Mouse (Mus musculus) myocyte (in vitro differentiated cells): ENCODE data around the gene Gprc5b. TPM values are rescaled to one million over a fixed set of nuclear protein-coding genes. Genes with fewer than 3 reads are reported as not detected.

Source experiments
- H3K27me3 ChIP-seq: one replicate; pipeline ENCODE4 v1.6.1; 2011; ENCODE audit not compliant: control insufficient read depth, insufficient read depth, insufficient read length
- H3K36me3 ChIP-seq: one replicate; pipeline ENCODE4 v1.6.1; 2011; ENCODE audit not compliant: control insufficient read depth, insufficient read depth
- H3K4me2 ChIP-seq: one replicate; pipeline ENCODE4 v1.6.1; 2011; ENCODE audit warnings: low read depth, control low read depth
- H3K4me3 ChIP-seq: one replicate; pipeline ENCODE4 v1.5.1; 2011; ENCODE audit warnings: mild to moderate bottlenecking, control low read depth, moderate library complexity
- H3K79me2 ChIP-seq: one replicate; pipeline ENCODE4 v1.6.1; 2011; ENCODE audit not compliant: control insufficient read depth, insufficient read depth
- H3ac ChIP-seq: one replicate; pipeline ENCODE4 v1.6.1; 2011; ENCODE audit not compliant: control insufficient read depth, insufficient read length
- CEBPB ChIP-seq: IDR thresholded peaks from 2 replicates; pipeline ENCODE4 v1.6.1; 2011; ENCODE audit warnings: mild to moderate bottlenecking, moderate library complexity; ENCODE audit not compliant: poor library complexity, insufficient read depth, severe bottlenecking
- E2F4 ChIP-seq: IDR thresholded peaks from one replicate; pipeline ENCODE4 v1.6.1; 2011; ENCODE audit warnings: mild to moderate bottlenecking, control low read depth, moderate library complexity; ENCODE audit not compliant: insufficient read depth
- MAX ChIP-seq: IDR thresholded peaks from one replicate; pipeline ENCODE4 v1.6.1; 2011; ENCODE audit warnings: low read depth, mild to moderate bottlenecking, control low read depth
- MYOD1 ChIP-seq, 3 experiments: IDR thresholded peaks; one replicate each; pipeline ENCODE4 v1.6.1; 2011; ENCODE audit warnings: control low read depth in 2 of 3, low read depth in 2 of 3, mild to moderate bottlenecking in 2 of 3, moderate library complexity in 1 of 3; ENCODE audit not compliant: insufficient read length in 2 of 3, control insufficient read depth in 1 of 3
- MYOG ChIP-seq, 3 experiments: IDR thresholded peaks; one replicate each; pipeline ENCODE4 v1.6.1; 2011; ENCODE audit warnings: control low read depth in 2 of 3, low read depth in 2 of 3, mild to moderate bottlenecking in 2 of 3; ENCODE audit not compliant: insufficient read length in 2 of 3, control insufficient read depth in 1 of 3, insufficient read depth in 1 of 3
- POLR2A ChIP-seq: IDR thresholded peaks from one replicate; pipeline ENCODE4 v1.6.1; 2011; ENCODE audit warnings: low read depth, mild to moderate bottlenecking, control low read depth, moderate library complexity; ENCODE audit not compliant: insufficient read length
- POLR2AphosphoS2 ChIP-seq: IDR thresholded peaks from one replicate; pipeline ENCODE4 v1.6.1; 2011; ENCODE audit warnings: low read depth, control low read depth; ENCODE audit not compliant: insufficient read length
- REST ChIP-seq: IDR thresholded peaks from one replicate; pipeline ENCODE4 v1.6.1; 2011; ENCODE audit warnings: mild to moderate bottlenecking, control low read depth, moderate library complexity; ENCODE audit not compliant: insufficient read depth, insufficient read length
- SRF ChIP-seq: IDR thresholded peaks from one replicate; pipeline ENCODE4 v1.6.1; 2011; ENCODE audit warnings: low read depth; ENCODE audit not compliant: control insufficient read depth, insufficient read length
- TCF12 ChIP-seq: IDR thresholded peaks from one replicate; pipeline ENCODE4 v1.6.1; 2011; ENCODE audit warnings: mild to moderate bottlenecking, control low read depth; ENCODE audit not compliant: poor library complexity, insufficient read depth, severe bottlenecking
- TCF3 ChIP-seq: IDR thresholded peaks from one replicate; pipeline ENCODE4 v1.6.1; 2011; ENCODE audit warnings: low read depth, control low read depth; ENCODE audit not compliant: insufficient read length
- USF1 ChIP-seq: IDR thresholded peaks from one replicate; pipeline ENCODE4 v1.6.1; 2011; ENCODE audit warnings: low read depth, mild to moderate bottlenecking, control low read depth, moderate library complexity
- polyA plus RNA-seq: library from polyadenylated mRNA; unstranded; fragments of >200 nt; fragmentation: generic; extraction: Trizol; gene quantifications from one replicate; pipeline ENCODE4 v1.2.1, GENCODE M21; 2012; ENCODE audit warnings: missing spikeins

Gene Gprc5b
- polyA plus RNA-seq, 1 experiment = 27.5 TPM

- no peak overlapping the region for H3ac ChIP-seq
- no peaks in the 10 kb centered on the region for H3K79me2 ChIP-seq
- no peak overlapping the region for H3K4me3 ChIP-seq
- H3K27me3 ChIP-seq = no peaks in the 10 kb centered on the region
- H3K4me2 ChIP-seq = no peak overlapping the region
- TF ChIP-seq CEBPB (no peak), SRF (no peak), MAX (no peak), MYOD1 (IDR thresholded peaks at IDR 0.05; ENCODE audit: control insufficient read depth in 1 of 3, insufficient read length in 2 of 3, low read depth in 2 of 3) (no peak), TCF3 (no peak), REST (no peak), TCF12 (no peak), POLR2A (no peak), E2F4 (no peak), MYOG (IDR thresholded peaks at IDR 0.05; ENCODE audit: control insufficient read depth in 1 of 3, insufficient read depth in 1 of 3, insufficient read length in 2 of 3, low read depth in 2 of 3) (no peak), POLR2AphosphoS2 (no peak), USF1 (no peak)
- peaks cover 4% of the 10 kb centered on the region for H3K36me3 ChIP-seq
Observed at GRCm38 (mm10) chr7:118972306-118972705, 22.7 kb downstream of the Gprc5b start.

GRCm38 (mm10) chr7:118971499-118971898, 23.5 kb downstream of the Gprc5b start:
- Histone ChIP-seq H3K4me3 (no peak overlapping the region), H3K4me2 (no peak overlapping the region), H3K36me3 (peaks cover 4% of the 10 kb centered on the region), H3K27me3 (no peaks in the 10 kb centered on the region), H3ac (no peak overlapping the region), H3K79me2 (no peaks in the 10 kb centered on the region)
- TF ChIP-seq TCF3 (no peak), REST (no peak), MYOG (IDR thresholded peaks at IDR 0.05; ENCODE audit: control insufficient read depth in 1 of 3, insufficient read depth in 1 of 3, insufficient read length in 2 of 3, low read depth in 2 of 3) (no peak)

- peaks cover 4% of the 10 kb centered on the region for H3K36me3 ChIP-seq
- H3K4me3 ChIP-seq = no peak overlapping the region
- H3ac ChIP-seq = no peak overlapping the region
- H3K27me3 ChIP-seq = no peaks in the 10 kb centered on the region
- H3K4me2 ChIP-seq = no peak overlapping the region
- TF ChIP-seq CEBPB = no peak
- no peak for TF ChIP-seq POLR2AphosphoS2
- no peak for TF ChIP-seq MYOG (IDR thresholded peaks at IDR 0.05; ENCODE audit: control insufficient read depth in 1 of 3, insufficient read depth in 1 of 3, insufficient read length in 2 of 3, low read depth in 2 of 3)
- no peak for TF ChIP-seq MYOD1 (IDR thresholded peaks at IDR 0.05; ENCODE audit: control insufficient read depth in 1 of 3, insufficient read length in 2 of 3, low read depth in 2 of 3)
- no peaks in the 10 kb centered on the region for H3K79me2 ChIP-seq
Observed at GRCm38 (mm10) chr7:118968870-118969269, 26.1 kb downstream of the Gprc5b start.

- TF ChIP-seq TCF3 (no peak), USF1 (no peak), E2F4 (no peak), SRF (no peak), MAX (no peak), REST (no peak), CEBPB (no peak), MYOD1 (IDR thresholded peaks at IDR 0.05; ENCODE audit: control insufficient read depth in 1 of 3, insufficient read length in 2 of 3, low read depth in 2 of 3) (no peak), POLR2A (no peak), MYOG (IDR thresholded peaks at IDR 0.05; ENCODE audit: control insufficient read depth in 1 of 3, insufficient read depth in 1 of 3, insufficient read length in 2 of 3, low read depth in 2 of 3) (no peak), POLR2AphosphoS2 (no peak), TCF12 (no peak)
- H3K4me2 ChIP-seq = no peak overlapping the region
- no peak overlapping the region for H3K4me3 ChIP-seq
- no peaks in the 10 kb centered on the region for H3K27me3 ChIP-seq
- H3K79me2 ChIP-seq = no peaks in the 10 kb centered on the region
- H3K36me3 ChIP-seq = no peaks in the 10 kb centered on the region
- no peak overlapping the region for H3ac ChIP-seq
Observed at GRCm38 (mm10) chr7:118965198-118965597, 29.8 kb downstream of the Gprc5b start.

- no peak overlapping the region for H3K4me3 ChIP-seq
- H3K79me2 ChIP-seq = no peaks in the 10 kb centered on the region
- H3K36me3 ChIP-seq = no peaks in the 10 kb centered on the region
- TF ChIP-seq TCF12 (no peak), POLR2A (no peak), TCF3 (no peak), REST (no peak), MAX (no peak), USF1 (no peak), MYOD1 (IDR thresholded peaks at IDR 0.05; ENCODE audit: control insufficient read depth in 1 of 3, insufficient read length in 2 of 3, low read depth in 2 of 3) (no peak), POLR2AphosphoS2 (no peak), MYOG (IDR thresholded peaks at IDR 0.05; ENCODE audit: control insufficient read depth in 1 of 3, insufficient read depth in 1 of 3, insufficient read length in 2 of 3, low read depth in 2 of 3) (no peak), SRF (no peak), CEBPB (no peak), E2F4 (no peak)
- no peak overlapping the region for H3ac ChIP-seq
- no peak overlapping the region for H3K4me2 ChIP-seq
- H3K27me3 ChIP-seq = no peaks in the 10 kb centered on the region
Observed at GRCm38 (mm10) chr7:118964777-118965176, 30.2 kb downstream of the Gprc5b start.
